Mouse (Mus musculus): ENCODE measurements around the gene Gm45208. TPM values are rescaled to one million over a fixed set of nuclear protein-coding genes. Genes with fewer than 3 reads are reported as not detected.

Gene Gm45208
- polyA plus RNA-seq, 1 experiment from 2014 or later = not detected

GRCm38 (mm10) chrX:7772766-7773165 is 50.7 kb downstream of the Gm45208 start:
- ATAC-seq = no peak
- TF ChIP-seq CTCF (IDR thresholded peaks at IDR 0.05) = no peak
- H3K27me3 ChIP-seq = peaks cover 3% of the 10 kb centered on the region
- in situ Hi-C loops (cut with MboI; ENCODE audit: low pct_unique_long_range_greater_than_20kb) = no loop called here
- ChIA-PET POLR2A (no interaction called here), CTCF (no interaction called here)
- DNase-seq (ENCODE audit: low read depth, low spot score) = no peak

GRCm38 (mm10) chrX:7775501-7776205 is 53.6 kb downstream of the Gm45208 start:
- H3K27me3 ChIP-seq = peaks cover 3% of the 10 kb centered on the region
- POLR2A ChIA-PET = interaction anchor here (0.8 kb wide), 1 partner anchor 12 kb away, joined by 3 read pairs; no protein-coding TSS in a partner anchor
- ATAC-seq (no peak), DNase-seq (ENCODE audit: low read depth, low spot score) (no peak)
- in situ Hi-C loops (cut with MboI; ENCODE audit: low pct_unique_long_range_greater_than_20kb) = no loop called here
- CTCF ChIA-PET = interaction anchor here (1.1 to 1.7 kb wide), 2 partner anchors 8 to 21 kb away, joined by 3 to 5 read pairs; no protein-coding TSS in a partner anchor
- no peak for TF ChIP-seq CTCF (IDR thresholded peaks at IDR 0.05)

GRCm38 (mm10) chrX:7776329-7777082 is 54.5 kb downstream of the Gm45208 start:
- peaks cover 3% of the 10 kb centered on the region for H3K27me3 ChIP-seq
- CTCF ChIA-PET = interaction anchor here (1.1 to 1.7 kb wide), 2 partner anchors 9 to 22 kb away, joined by 3 to 5 read pairs; no protein-coding TSS in a partner anchor
- TF ChIP-seq CTCF (IDR thresholded peaks at IDR 0.05) = no peak
- DNase-seq (ENCODE audit: low read depth, low spot score) = no peak
- in situ Hi-C loops (cut with MboI; ENCODE audit: low pct_unique_long_range_greater_than_20kb) = no loop called here
- ATAC-seq = no peak
- POLR2A ChIA-PET = no interaction called here

GRCm38 (mm10) chrX:7778450-7779244 is 56.6 kb downstream of the Gm45208 start:
- no peak for TF ChIP-seq CTCF (IDR thresholded peaks at IDR 0.05)
- POLR2A ChIA-PET = interaction anchor here (0.7 to 0.9 kb wide), 2 partner anchors 14 to 29 kb away, joined by 4 to 5 read pairs; no protein-coding TSS in a partner anchor
- in situ Hi-C loops (cut with MboI; ENCODE audit: low pct_unique_long_range_greater_than_20kb) = no loop called here
- H3K27me3 ChIP-seq = peaks cover 3% of the 10 kb centered on the region
- ATAC-seq = no peak
- CTCF ChIA-PET = interaction anchor here (0.6 to 3.7 kb wide), 3 partner anchors 9 to 24 kb away, joined by 3 to 12 read pairs (median 4); partner anchors contain the start of gene Gripap1
- no peak for DNase-seq (ENCODE audit: low read depth, low spot score)

GRCm38 (mm10) chrX:7779294-7779693 is 57.2 kb downstream of the Gm45208 start:
- ChIA-PET CTCF (interaction anchor here (0.6 to 3.7 kb wide), 2 partner anchors 10 to 11 kb away, joined by 3 to 12 read pairs; partner anchors contain the start of gene Gripap1), POLR2A (no interaction called here)
- DNase-seq (ENCODE audit: low read depth, low spot score) (no peak), ATAC-seq (no peak)
- no peak for TF ChIP-seq CTCF (IDR thresholded peaks at IDR 0.05)
- in situ Hi-C loops (cut with MboI; ENCODE audit: low pct_unique_long_range_greater_than_20kb) = no loop called here
- peaks cover 6% of the 10 kb centered on the region for H3K27me3 ChIP-seq

Other genes with a start within 250 kb of the Gm45208 start
- 0.17 TPM for gene Foxp3, start 148.6 kb upstream of the Gm45208 start, polyA plus RNA-seq (2021)
- gene Ppp1r3f, start 148.0 kb upstream of the Gm45208 start, polyA plus RNA-seq (2021) = 11.2 TPM
- gene Ccdc22, start 116.7 kb upstream of the Gm45208 start, polyA plus RNA-seq (2021) = 38.4 TPM
- gene Cacna1f, start 115.2 kb upstream of the Gm45208 start, polyA plus RNA-seq (2021) = not detected
- gene Syp, start 83.8 kb upstream of the Gm45208 start, polyA plus RNA-seq (2021) = 1.1 TPM
- 0.05 TPM for gene Prickle3, start 65.0 kb upstream of the Gm45208 start, polyA plus RNA-seq (2021)
- 124 TPM for gene Plp2, start 50.9 kb upstream of the Gm45208 start, polyA plus RNA-seq (2021)
- 0.06 TPM for gene Magix, start 41.0 kb upstream of the Gm45208 start, polyA plus RNA-seq (2021)
- gene Gpkow, start 25.1 kb upstream of the Gm45208 start, polyA plus RNA-seq (2021) = 36.4 TPM
- gene Wdr45, start 7.9 kb upstream of the Gm45208 start, polyA plus RNA-seq (2021) = 53.9 TPM
- gene Praf2, start 6.2 kb downstream of the Gm45208 start, polyA plus RNA-seq (2021) = 58.7 TPM
- gene Ccdc120, start 28.7 kb downstream of the Gm45208 start, polyA plus RNA-seq (2021) = 19.6 TPM
- 53.5 TPM for gene Tfe3, start 40.3 kb downstream of the Gm45208 start, polyA plus RNA-seq (2021)
- 63.2 TPM for gene Gripap1, start 67.5 kb downstream of the Gm45208 start, polyA plus RNA-seq (2021)
- 4.5 TPM for gene Kcnd1, start 100.0 kb downstream of the Gm45208 start, polyA plus RNA-seq (2021)
- gene Otud5, start 119.1 kb downstream of the Gm45208 start, polyA plus RNA-seq (2021) = 83.0 TPM
- gene Pim2, start 156.0 kb downstream of the Gm45208 start, polyA plus RNA-seq (2021) = 11.6 TPM
- 52.7 TPM for gene Slc35a2, start 161.8 kb downstream of the Gm45208 start, polyA plus RNA-seq (2021)
- 71.3 TPM for gene Pqbp1, start 177.0 kb downstream of the Gm45208 start, polyA plus RNA-seq (2021)
- 57.1 TPM for gene Timm17b, start 177.1 kb downstream of the Gm45208 start, polyA plus RNA-seq (2021)
- gene Gm10491, start 185.6 kb downstream of the Gm45208 start, polyA plus RNA-seq (2021) = not detected
- gene Gm10490, start 187.3 kb downstream of the Gm45208 start, polyA plus RNA-seq (2021) = not detected
- gene Pcsk1n, start 197.6 kb downstream of the Gm45208 start, polyA plus RNA-seq (2021) = not detected
- not detected for gene Eras, start 206.4 kb downstream of the Gm45208 start, polyA plus RNA-seq (2021)
- gene Hdac6, start 225.6 kb downstream of the Gm45208 start, polyA plus RNA-seq (2021) = 159 TPM